Mouse (Mus musculus) CD4-positive, CD25-positive, alpha-beta regulatory T cell, adult 4 months (primary cell): ENCODE data around the gene Eed. TPM values are rescaled to one million over a fixed set of nuclear protein-coding genes. Genes with fewer than 3 reads are reported as not detected.
"Not testable (repeated sequence)": the region's sequence is repeated elsewhere in the genome, so short reads cannot be mapped to it uniquely, and the experiment has no call there.

ENCODE experiments used
- ATAC-seq: one replicate; pipeline ENCODE4 v1.8.0; 2017
- polyA plus RNA-seq, 2 experiments: library from polyadenylated mRNA; unstranded; fragments of 100-300 nt; shearing (Covaris generic); gene quantifications; one replicate each; pipeline ENCODE4 v1.2.1; 2017

Gene Eed
- 10 to 100 TPM; 57.3 to 62.9 TPM for polyA plus RNA-seq

DNA sequence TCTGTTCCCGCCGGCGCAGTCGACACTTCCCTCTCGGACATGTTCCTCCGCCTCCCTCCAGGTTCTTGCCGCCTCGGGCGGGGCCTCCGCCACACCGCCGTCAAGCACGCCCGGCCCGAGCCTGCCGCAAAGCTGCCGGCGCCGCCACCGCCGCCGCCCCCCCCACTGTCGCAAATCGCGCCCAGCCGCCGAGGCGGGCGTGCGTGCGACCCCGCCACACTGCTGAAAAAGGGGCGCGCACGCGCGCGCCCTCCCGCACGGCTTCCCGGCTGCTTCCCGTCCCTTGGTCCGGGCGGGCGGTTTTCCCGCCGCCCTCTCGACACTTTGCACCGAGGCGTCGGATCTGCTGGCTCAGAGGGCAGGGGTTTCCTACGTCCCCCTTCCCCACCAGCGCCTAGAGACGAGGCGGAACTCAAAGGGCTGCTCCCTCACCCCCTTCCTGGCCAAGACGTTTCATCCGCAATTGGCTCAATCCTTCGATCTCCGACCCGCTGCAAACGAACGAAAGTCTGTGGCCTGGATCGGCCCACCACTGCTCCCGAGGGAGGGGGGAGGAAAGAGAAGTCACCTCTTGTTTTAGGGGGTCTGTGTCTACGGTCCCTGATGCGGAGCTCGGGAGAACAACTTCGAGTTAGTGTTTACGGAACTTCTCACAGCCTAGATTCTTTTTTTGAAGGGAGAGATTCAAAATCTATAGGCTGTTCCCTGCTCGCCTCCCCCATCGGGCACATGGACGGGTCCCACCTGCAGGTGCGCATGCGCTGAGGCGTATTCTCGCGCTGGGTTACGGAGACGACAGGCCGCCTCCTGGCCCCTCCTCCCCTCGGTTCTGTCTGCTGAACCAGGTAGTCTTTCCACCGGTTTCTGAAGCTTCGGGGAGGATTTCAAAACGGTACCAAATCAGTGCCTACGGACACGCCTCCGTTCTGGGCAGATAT is at the start of gene Eed:
Gene Eed (minus strand): TSS at position 499 of the 938 bp plus-strand sequence.
- peak; percentile 82 for ATAC-seq

DNA sequence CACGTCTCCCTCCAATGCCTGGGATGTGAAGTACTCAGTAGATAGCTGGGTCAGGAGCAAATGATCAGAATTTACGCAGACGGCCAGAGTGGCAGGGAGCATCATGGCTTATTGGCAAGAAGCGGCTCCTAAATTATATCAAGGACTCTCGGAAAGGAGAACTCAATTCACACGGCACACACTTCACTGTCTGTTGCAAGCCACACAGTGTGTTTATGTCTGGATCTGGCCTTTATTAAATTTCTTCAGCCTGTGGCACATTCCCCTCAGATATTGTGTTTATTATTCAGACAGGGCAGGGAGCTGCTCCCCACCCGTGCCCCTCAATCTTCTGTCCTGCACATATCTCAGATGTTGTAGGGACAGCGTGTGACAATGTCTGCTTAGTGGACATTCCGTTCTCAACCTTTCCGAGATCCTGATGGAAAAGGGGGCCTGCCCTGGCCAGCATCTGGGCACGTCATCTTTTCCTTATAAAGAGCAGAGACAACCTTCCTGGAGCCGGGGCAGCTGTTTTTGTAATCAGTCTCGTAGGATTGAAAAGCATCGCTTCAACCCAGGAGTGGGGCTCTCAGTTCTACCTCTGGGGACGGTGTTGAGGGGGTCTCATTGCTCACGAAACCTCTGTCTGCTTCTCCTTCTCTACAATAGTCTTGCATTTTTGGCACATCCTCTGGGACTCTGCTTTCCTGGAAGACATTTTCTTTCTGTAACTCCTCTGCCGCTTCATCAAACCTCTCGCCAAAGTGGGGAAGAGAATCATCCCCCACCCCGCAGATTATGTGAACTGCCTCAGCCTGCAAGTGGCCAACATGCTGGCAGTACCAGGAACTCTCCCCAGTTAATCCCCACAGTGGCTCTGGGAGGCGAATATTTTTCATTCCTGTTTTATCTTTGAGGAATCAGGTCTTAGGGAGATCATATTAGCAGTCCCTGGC is 49.0 kb upstream of the Eed start:
- no peak for ATAC-seq

DNA sequence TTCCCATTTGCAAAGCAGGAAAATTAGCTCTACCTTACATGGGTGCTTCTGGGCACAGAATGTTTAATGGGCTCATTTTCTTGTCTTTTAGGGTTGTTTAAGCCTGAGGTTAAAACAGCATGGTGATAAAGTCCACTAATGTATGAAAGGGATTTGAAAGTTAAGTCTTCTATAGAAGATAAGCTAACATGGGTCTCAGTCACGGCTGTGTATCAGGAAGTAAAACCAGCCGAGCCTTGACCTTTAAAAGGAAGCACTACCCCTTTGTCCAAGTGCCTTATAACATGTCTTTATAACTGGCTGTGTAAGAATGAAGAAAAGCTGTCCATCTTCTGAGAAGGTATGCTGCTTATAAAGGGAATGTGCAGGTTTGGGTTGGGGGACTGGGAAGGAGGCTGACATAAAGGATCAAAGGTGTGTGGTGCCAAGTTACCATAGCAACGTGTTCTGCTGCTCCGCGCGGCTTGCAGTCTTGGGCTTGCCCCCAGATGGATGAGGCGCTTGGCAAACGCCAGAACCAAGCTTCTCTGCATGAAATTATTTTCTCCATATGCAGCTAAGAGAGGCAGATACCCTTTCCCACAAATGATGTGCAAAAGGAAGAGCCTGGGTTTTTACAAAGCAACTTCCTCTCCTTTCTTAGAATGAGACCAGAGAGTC is 48.2 kb upstream of the Eed start:
- ATAC-seq, result peak; percentile 67

DNA sequence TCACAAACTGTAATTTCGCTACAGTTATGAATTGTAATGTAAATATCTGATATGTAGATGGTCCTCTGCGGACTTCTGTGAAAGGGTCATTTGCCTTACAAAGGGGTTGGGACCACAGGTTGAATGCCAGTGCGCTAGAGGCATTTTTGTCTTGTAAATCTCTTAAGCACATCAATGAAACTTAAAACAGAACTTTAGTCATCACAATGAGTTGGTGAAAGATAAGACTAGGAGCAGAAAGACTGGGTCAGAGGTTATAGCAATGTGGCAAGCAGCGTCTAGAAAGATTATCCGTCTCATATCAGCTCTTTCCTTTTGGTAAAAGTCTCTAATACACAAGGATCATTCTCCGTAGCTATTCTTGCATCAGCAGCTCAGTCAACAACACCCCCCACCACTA is 44.2 kb upstream of the Eed start:
- no peak for ATAC-seq

GRCm38 (mm10) chr7:90022974-90023707 is 42.4 kb upstream of the Eed start:
- ATAC-seq, result peak; percentile 94

GRCm38 (mm10) chr7:90020331-90020730 is 39.5 kb upstream of the Eed start:
- ATAC-seq, result no peak

DNA sequence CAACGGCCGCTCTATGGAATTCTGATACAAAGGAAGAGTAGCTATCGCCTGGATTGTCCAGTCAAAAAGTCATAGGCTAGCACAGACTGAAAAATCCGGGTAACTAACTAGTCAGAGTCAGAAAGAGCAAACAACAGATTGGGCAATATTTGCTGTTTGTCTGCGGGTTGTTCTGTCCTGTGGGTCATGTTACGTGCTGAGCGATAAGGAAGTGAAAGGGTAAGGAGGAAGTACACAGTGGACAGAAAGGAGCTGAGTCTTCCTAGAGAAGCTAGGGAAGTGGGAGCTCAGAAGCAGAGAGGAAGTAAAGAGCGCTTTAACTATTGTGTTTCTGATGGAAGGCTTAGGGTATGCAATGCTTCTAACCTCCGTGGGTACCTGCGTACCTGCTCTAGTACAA is 38.8 kb upstream of the Eed start:
- ATAC-seq, result no peak

GRCm38 (mm10) chr7:90016930-90017588 is 36.3 kb upstream of the Eed start:
- ATAC-seq, result peak; percentile 32

DNA sequence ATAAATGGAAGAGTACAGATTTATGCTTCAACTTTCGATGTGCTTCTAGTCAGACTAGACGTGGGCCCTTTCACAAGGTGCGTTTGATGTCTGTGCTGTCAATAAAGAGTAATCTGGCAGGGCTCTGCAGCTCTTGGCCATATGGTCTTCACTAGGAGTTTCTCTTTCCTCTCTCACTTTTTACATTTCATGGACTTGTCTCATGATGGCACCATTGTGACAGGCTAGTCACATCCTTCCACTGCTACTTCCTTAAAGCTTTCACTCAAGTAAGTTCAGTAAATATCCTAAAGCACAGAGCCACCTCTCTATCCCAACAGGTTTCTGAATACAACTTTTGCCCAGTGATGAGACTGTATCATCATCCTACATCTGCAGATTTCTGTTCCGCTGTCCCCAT is 35.7 kb upstream of the Eed start:
- ATAC-seq, result peak; percentile 47

- ATAC-seq, result peak; percentile 86
These were observed 26.2 kb upstream of the Eed start for GRCm38 (mm10) chr7:90006667-90007653.

- no peak for ATAC-seq
These were observed 24.0 kb upstream of the Eed start for GRCm38 (mm10) chr7:90004781-90005180.

- no peak for ATAC-seq
These were observed 21.6 kb upstream of the Eed start for GRCm38 (mm10) chr7:90002375-90002774.

DNA sequence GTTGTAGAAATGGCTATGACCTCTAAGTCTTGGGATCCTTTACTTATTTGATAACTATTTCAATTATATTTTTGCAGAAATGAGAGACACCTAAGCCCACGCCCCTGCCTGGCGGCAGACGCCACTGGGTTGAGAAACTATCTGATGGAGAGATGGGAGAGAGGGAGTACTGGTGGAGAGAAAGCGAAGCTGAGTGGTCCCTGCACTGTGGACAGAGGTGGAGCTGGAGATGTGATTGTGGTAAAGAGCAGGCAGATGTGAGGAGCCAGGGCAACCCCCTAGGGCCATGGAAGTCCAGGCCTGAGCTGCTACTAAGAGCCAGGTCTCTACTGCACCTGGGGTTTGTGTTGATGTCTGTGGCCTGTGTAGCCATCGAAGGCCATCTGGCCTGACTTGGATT is 18.7 kb upstream of the Eed start:
- no peak for ATAC-seq

- peak; percentile 30 for ATAC-seq
These were observed 17.8 kb upstream of the Eed start for GRCm38 (mm10) chr7:89998624-89999006.

GRCm38 (mm10) chr7:89998006-89998623 is 17.3 kb upstream of the Eed start:
- ATAC-seq, result peak; percentile 71

GRCm38 (mm10) chr7:89997526-89997925 is 16.7 kb upstream of the Eed start:
- ATAC-seq, result not testable (repeated sequence)

- ATAC-seq, result no peak
These were observed 12.3 kb upstream of the Eed start for GRCm38 (mm10) chr7:89993091-89993490.

GRCm38 (mm10) chr7:89984421-89984820 is 3.6 kb upstream of the Eed start:
- ATAC-seq, result no peak

- ATAC-seq, result no peak
These were observed 2.7 kb upstream of the Eed start for GRCm38 (mm10) chr7:89983441-89983840.

GRCm38 (mm10) chr7:89981557-89981956 is 774 bp upstream of the Eed start:
- ATAC-seq, result peak; percentile 2
